Mouse (Mus musculus) frontal cortex, adult 2 months (tissue): Measurements from ENCODE around the gene Nppc. TPM values are rescaled to one million over a fixed set of nuclear protein-coding genes. Genes with fewer than 3 reads are reported as not detected.

Source experiments
- polyA plus RNA-seq: library from polyadenylated mRNA; depleted of rRNA; stranded (reverse); fragments of >200 nt; gene quantifications from 2 replicates; pipeline ENCODE4 v1.2.3, GENCODE M21; 2012; rRNA removed

Gene Nppc
- polyA plus RNA-seq, 1 experiment: 11.4 TPM

Other genes starting within 250 kb of the Nppc start
- 0.38 and 0.54 TPM in 2 replicates for gene Nmur1, start 244.3 kb downstream of the Nppc start, polyA plus RNA-seq
- not detected in 2 replicates for gene Tex44, start 244.2 kb downstream of the Nppc start, polyA plus RNA-seq
- gene Ptma, start 143.8 kb downstream of the Nppc start, polyA plus RNA-seq: 707 and 751 TPM in 2 replicates
- 66.1 and 72.3 TPM in 2 replicates for gene Pde6d, start 87.9 kb downstream of the Nppc start, polyA plus RNA-seq
- 34.7 and 39.7 TPM in 2 replicates for gene Cops7b, start 87.7 kb downstream of the Nppc start, polyA plus RNA-seq
- 21.7 and 22.7 TPM in 2 replicates for gene Dis3l2, start 33.2 kb upstream of the Nppc start, polyA plus RNA-seq